In genomic region chr1:175872028-175872816, GRCm38 (mm10) we compare ENCODE assay signal across 16 mouse cellular contexts. TPM values are rescaled to one million over a fixed set of nuclear protein-coding genes. Genes with fewer than 3 reads are reported as not detected.
A peak's percentile ranks its signal among the peaks of the same experiment; 100 is the strongest.
DNase-seq lines count a peak whose midpoint lies in the region; ATAC-seq lines count a peak whose summit lies in the region.
"Had no signal": no experiment of that assay in that cellular context is flagged by ENCODE, and none has a peak within 500 bp of the region (broad histone marks: within the 10 kb centered on the region; RNA-seq: fewer than 3 reads in every experiment).

No protein-coding gene starts in this region.

- intact Hi-C loops in heart, postnatal 10 days (cut with DNase I): no loop called here

- DNase-seq in heart, adult 11 months: peak; percentile 95
- peak; percentile 22 for DNase-seq in brain, adult 2 months (ENCODE audit: low read depth, low spot score)
- DNase-seq in heart, postnatal 10 days: peak; percentile 62 to 67
- peak; percentile 10 for DNase-seq in mesoderm, embryonic 11.5 days (ENCODE audit: low read depth, low spot score)
- no peak for DNase-seq in ovary, postnatal 36 days (ENCODE audit: low spot score)
- no peak for DNase-seq in layer of hippocampus, postnatal 10 days (ENCODE audit: low spot score in 2 of 2)
- DNase-seq: layer of hippocampus, adult 9-11 months; lung, postnatal 36 days had no signal

- no peaks in the 10 kb centered on the region for H3K27me3 ChIP-seq in heart, embryonic 12.5 days (replicated peaks)
- H3K27me3 ChIP-seq in kidney, embryonic 16.5 days (ENCODE audit: insufficient read depth, low read length): no peaks in the 10 kb centered on the region
- H3K27me3 ChIP-seq: intestine, embryonic 15.5 days; neural tube, embryonic 12.5 days had no signal

- H3K4me1 ChIP-seq in heart, embryonic 12.5 days (replicated peaks): no peaks in the 10 kb centered on the region
- H3K4me1 ChIP-seq in kidney, embryonic 16.5 days (ENCODE audit: insufficient read depth, low read length): no peaks in the 10 kb centered on the region
- H3K4me1 ChIP-seq: intestine, embryonic 15.5 days; neural tube, embryonic 12.5 days had no signal

- no peak overlapping the region for H3K4me2 ChIP-seq in heart, embryonic 12.5 days
- no peak overlapping the region for H3K4me2 ChIP-seq in kidney, embryonic 16.5 days (replicated peaks; ENCODE audit: low read depth, low read length)
- H3K4me2 ChIP-seq: intestine, embryonic 15.5 days; neural tube, embryonic 12.5 days had no signal

- no peak for ATAC-seq in heart, embryonic 12.5 days (ENCODE audit: insufficient number of reproducible peaks, low FRiP score)
- ATAC-seq in kidney, embryonic 16.5 days (ENCODE audit: low FRiP score, low TSS enrichment): no peak
- ATAC-seq: intestine, embryonic 15.5 days had no signal

- no peak overlapping the region for H3K9ac ChIP-seq in heart, embryonic 12.5 days
- H3K9ac ChIP-seq in kidney, embryonic 16.5 days (replicated peaks; ENCODE audit: low read length): no peak overlapping the region
- H3K9ac ChIP-seq: intestine, embryonic 15.5 days; neural tube, embryonic 12.5 days had no signal

- H3K4me3 ChIP-seq in heart, embryonic 12.5 days: no peak overlapping the region
- no peak overlapping the region for H3K4me3 ChIP-seq in kidney, embryonic 16.5 days (ENCODE audit: low read length)
- H3K4me3 ChIP-seq: intestine, embryonic 15.5 days; neural tube, embryonic 12.5 days had no signal

- H3K9me3 ChIP-seq in heart, embryonic 12.5 days (replicated peaks): no peaks in the 10 kb centered on the region
- H3K9me3 ChIP-seq in kidney, embryonic 16.5 days (ENCODE audit: low read length): no peaks in the 10 kb centered on the region
- H3K9me3 ChIP-seq: intestine, embryonic 15.5 days; neural tube, embryonic 12.5 days had no signal

- no peaks in the 10 kb centered on the region for H3K36me3 ChIP-seq in heart, embryonic 12.5 days
- no peaks in the 10 kb centered on the region for H3K36me3 ChIP-seq in kidney, embryonic 16.5 days (ENCODE audit: insufficient read depth, low read length)
- H3K36me3 ChIP-seq: intestine, embryonic 15.5 days; neural tube, embryonic 12.5 days had no signal

- 81% methylated on average over 6 of the region's 6 CpGs for WGBS in heart, embryonic 12.5 days
- WGBS in kidney, embryonic 16.5 days: 82% methylated on average over 6 of the region's 6 CpGs

- H3K27ac ChIP-seq in heart, embryonic 12.5 days (ENCODE audit: poor library complexity, severe bottlenecking): no peak overlapping the region
- H3K27ac ChIP-seq in kidney, embryonic 16.5 days (ENCODE audit: low read length): no peak overlapping the region
- H3K27ac ChIP-seq: intestine, embryonic 15.5 days; neural tube, embryonic 12.5 days had no signal

RNA-seq across cellular contexts. Expression of gene Exo1, which starts 8.2 kb away (rescaled TPM):
- polyA plus RNA-seq in heart, embryonic 12.5 days (2016; fragmentation: Nextera tagmentation; extraction: Ambion mirVana): 44.2 and 47.4 TPM in 2 replicates
- total RNA-seq in heart, postnatal 10 days (2021): 1 to 10 TPM; 2.2 to 3.6 TPM
- 74.5 and 79.3 TPM in 2 replicates for polyA plus RNA-seq in kidney, embryonic 16.5 days (2015; fragmentation: Nextera tagmentation; extraction: Ambion mirVana)
- 1 to 10 TPM; 2.8 TPM for total RNA-seq in layer of hippocampus, postnatal 10 days (2021)
- total RNA-seq: gastrocnemius, adult 8-10 months had no signal
- polyA plus RNA-seq: liver, adult 2 months had no signal

RNA-seq across cellular contexts. Expression of gene Gm38100, which starts 47.9 kb away (rescaled TPM):
- not detected in 2 replicates for polyA plus RNA-seq in heart, embryonic 12.5 days (2016; fragmentation: Nextera tagmentation; extraction: Ambion mirVana)
- total RNA-seq in heart, postnatal 10 days (2021): not detected
- not detected in 2 replicates for polyA plus RNA-seq in kidney, embryonic 16.5 days (2015; fragmentation: Nextera tagmentation; extraction: Ambion mirVana)
- not detected for total RNA-seq in layer of hippocampus, postnatal 10 days (2021)
- total RNA-seq: gastrocnemius, adult 8-10 months; liver, adult 2 months had no signal
- polyA plus RNA-seq: C2C12; cortical plate, adult 2 months; intestine, embryonic 15.5 days; liver, adult 2 months; neural tube, embryonic 12.5 days had no signal

Comparison
In these comparisons a context has a peak if more than half of its experiments do, and no peak if none do; other contexts are left out.
1. DNase-seq: peak in heart, adult 11 months (single experiment), brain, adult 2 months (single experiment), heart, postnatal 10 days (2 of 2) and mesoderm, embryonic 11.5 days (single experiment); none in ovary, postnatal 36 days (single experiment) and layer of hippocampus, postnatal 10 days (0 of 2).